Mouse (Mus musculus) cerebellum, adult 2 months (tissue): ENCODE results near the gene Astn2.

Experiments used
- CTCF ChIP-seq: fragments of 200-500 bp; IDR thresholded peaks from 2 replicates; pipeline ENCODE4 v1.5.1; 2011; ENCODE audit warnings: low read depth, mild to moderate bottlenecking, control low read depth, low read length, moderate library complexity, borderline replicate concordance; ENCODE audit not compliant: insufficient read depth
- POLR2A ChIP-seq: fragments of 200-500 bp; IDR thresholded peaks from 2 replicates; pipeline ENCODE4 v1.6.1; 2011; ENCODE audit warnings: low read length, control low read depth, borderline replicate concordance; ENCODE audit not compliant: insufficient read depth

- TF ChIP-seq POLR2A (no peak), CTCF (no peak)
Measured at GRCm38 (mm10) chr4:66370557-66371071, 33.8 kb downstream of the Astn2 start.
